Mouse (Mus musculus) brain, adult 2 months (tissue): Measurements from ENCODE around the gene Mpeg1.

Source experiments
- DNase-seq: peaks from one replicate; pipeline ENCODE4 v3.0.0; 2011; ENCODE audit warnings: low read depth, low spot score

Mpeg1 gene

DNA sequence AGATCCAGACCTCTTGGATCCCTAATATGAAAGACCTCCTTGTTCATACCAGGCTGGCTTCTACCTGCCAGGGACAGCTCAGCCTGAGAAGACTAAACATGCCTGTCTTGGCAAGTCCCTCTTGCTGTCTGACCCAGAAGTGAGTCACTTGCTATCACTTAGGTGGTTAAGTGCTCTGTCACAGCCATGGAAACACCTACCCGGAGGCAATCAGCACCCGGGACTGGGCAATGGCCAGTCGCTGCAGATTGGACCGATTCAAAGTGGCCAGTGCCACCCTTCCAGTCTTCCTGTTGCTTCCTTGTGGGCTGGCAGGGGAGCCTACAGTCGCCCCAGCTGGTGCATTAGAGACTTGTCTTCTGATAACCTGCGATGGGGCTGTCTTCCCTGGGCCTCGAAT lies 31.1 kb downstream of the Mpeg1 start:
- no peak for DNase-seq

DNA sequence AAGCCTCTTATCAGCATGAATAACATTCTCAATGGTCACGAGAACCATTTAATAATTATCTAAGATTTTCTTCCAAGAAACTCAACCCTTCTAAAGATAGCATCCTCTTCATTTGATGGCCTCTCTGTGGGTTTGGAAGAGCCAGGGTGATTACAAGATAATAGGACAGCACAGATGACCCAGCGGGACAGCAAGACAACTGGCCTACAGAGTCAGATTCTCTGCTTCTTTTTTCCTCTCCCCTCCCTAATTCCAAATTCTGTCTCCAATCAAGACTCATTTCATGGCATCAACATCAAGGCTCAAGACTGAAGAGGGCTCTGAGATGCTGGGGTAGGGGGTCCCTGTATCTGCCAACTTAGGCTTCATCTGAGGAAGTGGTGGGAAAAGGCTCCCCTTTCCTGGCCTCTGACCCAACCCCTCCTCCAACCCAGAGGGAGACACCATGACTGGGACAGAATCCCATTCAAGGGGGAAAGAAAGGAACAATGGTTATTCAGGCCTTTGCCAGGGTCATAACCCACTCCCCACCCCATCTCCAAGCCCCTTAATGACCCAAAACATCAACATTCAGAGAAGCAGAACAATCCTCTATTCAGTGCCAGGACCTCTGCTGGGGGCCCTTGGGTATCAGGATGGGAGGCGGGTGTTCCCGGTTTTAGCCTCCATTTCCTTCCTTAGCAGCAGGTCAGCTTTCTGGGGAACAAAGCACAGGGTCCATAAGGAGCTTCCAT lies 33.0 kb downstream of the Mpeg1 start:
- no peak for DNase-seq

DNA sequence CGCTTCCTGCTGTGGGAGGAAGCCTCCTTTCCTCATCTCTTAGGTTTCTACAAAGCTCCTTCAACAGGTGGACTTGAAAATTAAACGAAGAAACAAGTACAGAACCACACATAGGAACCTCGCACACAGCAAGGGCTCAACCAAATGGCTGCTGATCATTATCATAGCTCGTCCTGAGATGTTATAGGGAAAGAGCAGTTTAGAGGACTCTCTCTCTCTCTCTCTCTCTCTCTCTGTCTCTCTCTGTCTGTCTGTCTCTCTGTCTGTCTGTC lies 33.5 kb downstream of the Mpeg1 start:
- DNase-seq: no peak

DNA sequence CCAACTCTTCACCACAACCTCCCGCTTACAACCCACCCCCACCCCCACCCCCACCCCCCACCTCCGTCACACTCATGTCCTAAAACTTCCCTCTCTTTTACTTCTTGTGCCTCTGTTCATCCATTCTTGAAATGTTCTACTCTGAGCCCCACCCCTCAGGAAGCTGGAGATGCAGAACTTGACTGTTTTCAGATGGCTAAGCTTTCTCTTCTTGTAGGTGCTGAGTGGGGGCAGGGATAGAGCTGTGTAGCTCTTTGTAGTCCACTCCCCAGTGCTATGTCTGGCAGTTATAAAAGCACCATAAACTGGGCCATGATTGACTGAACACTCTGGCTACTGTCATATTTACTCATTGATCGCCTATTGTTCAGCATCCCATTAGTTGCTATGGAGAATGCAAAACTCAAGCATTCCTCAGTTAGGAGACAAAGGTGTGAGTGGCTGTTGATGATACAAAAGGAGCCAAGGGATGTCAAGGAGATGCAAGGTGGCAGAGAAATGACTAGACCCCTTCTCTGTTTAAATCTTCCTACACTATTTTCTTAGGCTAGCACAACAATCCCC lies 34.5 kb downstream of the Mpeg1 start:
- no peak for DNase-seq

DNA sequence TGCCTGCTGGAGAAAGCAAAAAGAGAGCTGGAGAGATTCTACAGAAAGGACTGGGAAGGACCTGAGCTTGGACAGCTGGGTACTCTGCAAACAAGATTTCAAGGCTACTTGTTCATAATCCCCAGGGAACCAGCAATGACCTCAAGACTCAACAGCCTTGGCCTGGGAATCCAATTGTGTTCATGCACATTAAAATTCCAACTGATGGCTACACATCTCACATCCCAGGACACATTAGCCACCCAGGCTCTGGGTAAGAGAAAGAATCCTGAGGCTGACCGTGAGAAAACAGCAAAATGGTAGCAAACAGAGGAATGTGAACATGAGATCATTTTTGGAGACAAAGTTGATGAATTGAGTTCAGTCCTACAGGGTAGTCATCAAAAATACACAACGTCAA lies 35.7 kb downstream of the Mpeg1 start:
- no peak for DNase-seq

DNA sequence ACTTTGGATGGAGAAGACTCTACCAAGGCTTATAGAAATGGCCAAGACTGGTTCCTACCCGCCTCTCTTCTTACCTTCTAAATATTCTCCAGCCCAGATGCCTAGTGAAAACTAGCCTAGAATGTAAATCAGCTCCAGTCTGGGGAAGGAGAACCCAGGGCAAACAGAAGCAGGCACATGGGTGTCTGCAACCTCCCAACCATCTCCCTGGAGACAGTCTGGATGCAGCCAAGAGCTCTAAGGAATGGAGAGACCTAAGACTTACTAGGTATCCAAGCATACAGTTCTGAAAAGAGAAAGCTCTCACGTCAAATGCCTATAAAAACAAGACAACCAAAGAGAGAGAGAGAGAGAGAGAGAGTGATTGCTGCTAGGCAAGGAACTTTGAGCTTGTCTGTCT lies 37.3 kb downstream of the Mpeg1 start:
- peak; percentile 53 for DNase-seq

DNA sequence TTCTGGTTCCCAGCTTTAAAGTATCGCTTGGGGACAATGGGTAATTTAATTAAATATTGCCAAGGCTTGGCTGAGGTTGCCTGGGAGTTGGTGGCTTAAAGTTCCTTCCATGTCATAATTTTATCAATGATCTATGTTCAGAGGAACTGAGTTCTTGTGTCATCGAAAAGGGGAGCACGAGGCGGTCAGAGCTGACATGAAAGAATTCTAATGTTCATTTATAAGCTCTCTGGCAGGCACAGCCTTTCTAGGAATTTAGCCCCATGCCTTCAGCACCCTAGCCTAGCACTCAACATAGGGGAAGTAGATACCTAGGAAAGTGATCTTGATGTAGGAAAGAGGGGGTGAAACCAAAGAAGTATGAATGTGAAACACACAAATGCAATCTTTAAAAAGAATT lies 37.7 kb downstream of the Mpeg1 start:
- no peak for DNase-seq

DNA sequence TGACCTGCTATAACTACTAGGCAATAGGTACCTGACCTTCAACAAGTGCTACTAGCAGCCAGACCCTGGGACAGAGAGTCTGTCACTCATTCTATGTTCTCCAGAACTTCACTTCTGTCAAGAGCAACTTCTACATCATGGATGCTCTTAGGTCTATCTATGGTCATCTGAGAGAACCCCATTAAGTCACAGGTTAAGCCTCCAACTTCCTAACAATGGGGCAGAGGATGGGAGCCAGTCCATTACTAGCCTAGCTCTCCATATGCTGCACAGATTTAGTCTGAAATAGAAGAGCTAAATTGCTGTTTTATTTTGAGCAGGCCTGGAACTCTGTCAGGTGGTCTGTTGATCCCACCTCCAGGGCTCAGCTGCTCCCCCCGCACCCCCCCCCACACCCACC lies 38.4 kb downstream of the Mpeg1 start:
- DNase-seq: no peak

DNA sequence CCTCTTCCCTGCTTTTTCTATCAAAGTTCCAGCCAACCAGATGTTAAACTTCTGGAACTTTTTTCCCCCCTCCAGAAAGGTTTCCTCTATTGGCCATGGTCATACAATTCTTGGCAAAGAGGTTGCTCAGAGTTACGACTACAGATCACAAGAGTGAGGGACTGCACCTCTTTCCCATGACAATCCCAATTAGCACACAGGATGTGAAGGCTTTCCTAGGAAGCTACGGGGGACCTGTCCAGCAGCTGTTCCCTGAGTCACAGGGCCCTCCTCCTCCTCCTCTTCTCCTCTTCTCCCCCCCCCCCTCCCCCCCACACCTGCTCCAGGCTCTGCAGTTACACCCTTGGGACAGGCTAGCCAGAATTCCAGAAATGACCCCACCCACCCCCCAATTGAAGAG lies 38.9 kb downstream of the Mpeg1 start:
- DNase-seq: no peak

DNA sequence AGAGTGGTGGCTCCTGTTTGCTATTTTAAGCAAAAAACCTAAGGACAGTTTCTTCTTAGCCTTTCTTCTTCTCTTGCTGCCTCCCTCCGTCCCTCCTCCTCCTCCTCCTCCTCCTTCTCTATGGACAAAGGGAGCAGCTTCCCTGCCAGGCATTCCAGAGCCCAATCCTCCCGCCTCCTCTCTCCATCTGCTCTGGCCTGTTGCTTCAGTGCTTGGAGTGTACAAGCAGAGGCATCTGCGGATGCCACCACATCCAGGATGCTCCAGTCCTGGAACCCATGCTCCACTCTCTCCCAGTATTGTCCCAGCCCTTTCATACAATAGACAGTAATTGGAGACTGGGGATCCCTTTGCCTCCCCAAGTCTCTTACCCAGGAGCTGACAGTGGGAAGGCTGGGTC lies 39.5 kb downstream of the Mpeg1 start:
- DNase-seq: peak; percentile 93

DNA sequence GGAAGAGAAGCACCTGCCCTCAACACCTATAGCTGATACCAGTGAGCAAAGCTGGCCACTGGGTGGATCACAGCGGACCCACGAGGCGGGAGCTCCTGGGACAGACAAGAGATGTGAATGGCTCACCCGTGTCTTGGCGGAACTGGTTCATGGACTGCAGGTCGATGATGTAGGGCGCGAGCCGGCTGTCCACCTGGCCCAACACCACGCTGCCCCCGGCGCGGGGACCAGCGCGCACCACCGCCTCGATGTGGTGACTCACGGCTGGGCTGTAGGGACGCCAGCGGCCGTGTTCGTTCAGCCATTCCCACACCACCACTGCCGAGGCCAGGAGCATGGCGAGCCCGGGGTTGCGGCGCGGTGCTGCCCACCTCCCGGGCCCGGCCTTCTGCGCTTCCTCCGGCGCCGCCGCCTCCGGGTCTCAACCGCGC lies 40.3 kb downstream of the Mpeg1 start:
- DNase-seq: peak; percentile 64

DNA sequence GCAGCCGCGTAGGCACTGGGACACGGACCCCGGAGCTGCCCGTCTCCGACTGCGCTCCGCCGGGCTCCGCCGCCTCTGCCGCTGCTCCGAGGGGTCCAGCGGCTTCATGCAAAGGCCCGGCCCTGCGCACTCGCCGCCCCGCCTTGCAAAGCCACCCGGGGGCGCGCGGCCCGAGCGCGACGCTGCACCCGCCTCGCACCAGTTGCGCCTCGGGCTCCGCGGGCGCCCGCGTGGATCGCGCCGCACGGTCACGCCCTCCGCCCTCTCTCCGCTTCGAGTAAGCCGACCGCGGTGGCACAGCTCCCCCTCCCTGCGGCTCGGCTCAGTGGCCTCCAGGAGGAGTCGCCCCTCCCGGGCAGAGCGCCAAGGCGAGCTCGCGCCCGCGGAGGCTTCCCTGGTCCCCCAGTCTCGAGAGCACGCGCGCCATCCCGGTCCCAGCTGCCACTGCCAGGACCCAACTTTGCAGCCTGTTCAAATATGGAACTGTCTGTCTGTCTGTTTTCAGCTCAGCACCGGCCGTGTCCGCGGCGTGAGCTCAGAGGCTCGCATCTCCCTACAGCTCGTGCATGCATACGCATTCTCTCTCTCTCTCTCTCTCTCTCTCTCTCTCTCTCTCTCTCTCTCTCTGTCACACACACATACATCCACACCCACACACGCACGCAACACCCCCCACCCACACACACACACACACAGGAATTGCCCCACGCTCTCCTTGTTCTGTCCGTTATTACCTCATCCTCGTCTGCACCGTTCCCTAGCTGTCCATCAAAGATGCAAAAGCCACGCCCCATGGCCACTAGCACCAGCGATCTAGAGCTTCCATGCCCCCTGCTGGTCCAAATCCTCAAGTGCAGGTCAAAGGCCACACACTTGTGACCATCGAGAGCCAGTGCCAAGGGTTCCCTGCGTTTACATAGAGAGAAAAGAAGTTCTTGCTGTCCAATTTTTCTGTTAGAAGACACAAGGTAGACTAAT lies 41.1 kb downstream of the Mpeg1 start, which contains the start of gene Dtx4:
Dtx4 (minus strand) TSS at position 85 of the 978 bp plus-strand sequence.
- DNase-seq: peak; percentile 97

DNA sequence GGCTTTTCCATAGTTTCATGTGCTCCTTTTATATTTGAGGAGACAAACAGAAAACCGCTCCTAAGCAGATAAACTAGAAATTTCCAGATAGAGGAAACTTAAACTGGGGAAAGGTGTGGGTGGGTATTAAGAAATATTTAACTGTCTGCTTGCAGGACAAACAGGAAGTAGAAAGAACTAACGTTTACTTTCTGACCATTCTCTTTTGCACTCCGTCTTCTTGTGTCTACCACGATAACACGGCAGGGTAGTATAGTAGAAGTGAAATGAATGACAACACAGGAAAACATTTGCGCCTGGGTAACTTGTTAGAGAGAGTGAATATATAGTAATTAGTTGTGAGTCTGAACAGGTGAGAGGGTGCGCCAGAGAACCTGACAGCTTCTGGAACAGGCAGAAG lies 42.2 kb downstream of the Mpeg1 start:
- DNase-seq: no peak

DNA sequence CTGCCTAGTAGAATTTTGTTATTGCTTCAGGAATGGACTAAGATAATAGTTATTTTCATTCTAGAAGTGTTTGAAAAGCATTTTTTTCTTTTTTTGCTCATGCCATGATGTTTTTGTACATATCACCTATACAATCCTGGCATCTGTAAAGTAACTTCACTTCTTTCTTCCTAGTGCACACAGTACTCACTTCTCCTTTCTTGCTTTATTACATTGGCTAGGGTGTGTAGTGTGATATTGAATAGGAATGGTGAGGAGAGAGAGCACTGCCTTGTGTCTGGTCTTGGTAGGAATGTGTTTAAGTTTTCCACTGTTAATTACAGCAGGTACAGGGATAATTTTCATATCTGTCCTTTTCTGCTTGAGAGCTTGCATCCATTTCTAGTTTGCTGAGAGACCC lies 54.0 kb downstream of the Mpeg1 start:
- DNase-seq: no peak
